In genomic region chr16:90882501-90882977, GRCm38 (mm10) we compare ENCODE assay signal across 11 mouse cellular contexts. TPM values are rescaled to one million over a fixed set of nuclear protein-coding genes. Genes with fewer than 3 reads are reported as not detected.
DNase-seq lines count a peak whose midpoint lies in the region; ATAC-seq and TF ChIP-seq lines count a peak whose summit lies in the region.
"Had no signal": no experiment of that assay in that cellular context is flagged by ENCODE, and none has a peak within 500 bp of the region (broad histone marks: within the 10 kb centered on the region; RNA-seq: fewer than 3 reads in every experiment).

No protein-coding gene starts in this region.

- TF ChIP-seq CTCF in gastrocnemius, adult 2 months (IDR thresholded peaks at IDR 0.05) = no peak

- H3K4me1 ChIP-seq in heart, embryonic 10.5 days = peaks cover 16% of the 10 kb centered on the region
- H3K4me1 ChIP-seq in limb, embryonic 12.5 days (replicated peaks) = peaks cover 22% of the 10 kb centered on the region
- H3K4me1 ChIP-seq: hindbrain, embryonic 15.5 days had no signal

- peaks cover 4% of the 10 kb centered on the region; the same call in 1 of the 2 replicates for H3K27me3 ChIP-seq in heart, embryonic 10.5 days (ENCODE audit: insufficient read depth, poor library complexity, severe bottlenecking)
- no peaks in the 10 kb centered on the region for H3K27me3 ChIP-seq in limb, embryonic 12.5 days
- H3K27me3 ChIP-seq: hindbrain, embryonic 15.5 days had no signal

- no peaks in the 10 kb centered on the region for H3K9me3 ChIP-seq in heart, embryonic 10.5 days
- H3K9me3 ChIP-seq in limb, embryonic 12.5 days = no peaks in the 10 kb centered on the region
- H3K9me3 ChIP-seq: hindbrain, embryonic 15.5 days had no signal

- no peak overlapping the region for H3K27ac ChIP-seq in gastrocnemius, adult 2 months
- H3K27ac ChIP-seq in heart, embryonic 10.5 days = peak overlapping the region; percentile 22; the same call in 1 of the 2 replicates
- H3K27ac ChIP-seq in limb, embryonic 12.5 days = peak overlapping the region; percentile 66; the same call in 1 of the 2 replicates
- H3K27ac ChIP-seq: hindbrain, embryonic 15.5 days had no signal

- H3K4me2 ChIP-seq in limb, embryonic 12.5 days = no peak overlapping the region
- H3K4me2 ChIP-seq: hindbrain, embryonic 15.5 days had no signal

- WGBS in heart, embryonic 10.5 days = 52% methylated on average over 8 of the region's 8 CpGs
- 56% methylated on average over 8 of the region's 8 CpGs for WGBS in limb, embryonic 12.5 days

- H3K4me3 ChIP-seq in gastrocnemius, adult 2 months = no peak overlapping the region
- H3K4me3 ChIP-seq in heart, embryonic 10.5 days = no peak overlapping the region
- H3K4me3 ChIP-seq in limb, embryonic 12.5 days (replicated peaks) = no peak overlapping the region
- H3K4me3 ChIP-seq: hindbrain, embryonic 15.5 days; megakaryocyte, embryonic 14.5 days had no signal

- no peak overlapping the region for H3K9ac ChIP-seq in limb, embryonic 12.5 days (replicated peaks)
- H3K9ac ChIP-seq: hindbrain, embryonic 15.5 days had no signal

- no peaks in the 10 kb centered on the region for H3K36me3 ChIP-seq in heart, embryonic 10.5 days
- H3K36me3 ChIP-seq in limb, embryonic 12.5 days = no peaks in the 10 kb centered on the region
- H3K36me3 ChIP-seq: hindbrain, embryonic 15.5 days had no signal

- DNase-seq in gastrocnemius, adult 2 months = peak; percentile 40
- DNase-seq in gastrocnemius, postnatal 25 days = no peak
- peak; percentile 63 for DNase-seq in adrenal gland, adult 2 months
- DNase-seq in heart, embryonic 10.5 days (ENCODE audit: low spot score) = no peak
- DNase-seq in right cerebral cortex, postnatal 36 days (ENCODE audit: low spot score in 2 of 2) = no peak
- DNase-seq in layer of hippocampus, adult 11-12 months (ENCODE audit: low spot score) = no peak
- DNase-seq in embryo, embryonic 10.5 days (ENCODE audit: low spot score) = no peak

- intact Hi-C loops in gastrocnemius, adult 2 months (cut with DNase I) = no loop called here

- peak; percentile 81 for ATAC-seq in limb, embryonic 12.5 days (ENCODE audit: insufficient number of reproducible peaks, insufficient read depth, low FRiP score, low TSS enrichment, low read depth)

RNA-seq across cellular contexts. Expression of gene Cfap298, which starts 52.4 kb away (rescaled TPM):
- 10 to 100 TPM; 33.1 to 33.8 TPM for total RNA-seq in gastrocnemius, adult 2 months (2021)
- total RNA-seq in gastrocnemius, postnatal 25 days (2021) = 10 to 100 TPM; 23.8 to 25.9 TPM
- 10 to 100 TPM; 28.8 to 34.2 TPM for total RNA-seq in adrenal gland, adult 2 months (2021)
- polyA plus RNA-seq in adrenal gland, adult 2 months (2012; rRNA removed) = 70.4 and 77.5 TPM in 2 replicates
- 53.1 TPM in 2 replicates for polyA plus RNA-seq in heart, embryonic 10.5 days (2016; fragmentation: Nextera tagmentation; extraction: Ambion mirVana)
- 31.6 and 40.8 TPM in 2 replicates for polyA plus RNA-seq in limb, embryonic 12.5 days (2016; fragmentation: Nextera tagmentation; extraction: Ambion mirVana)

RNA-seq across cellular contexts. Expression of gene Eva1c, which starts 56.0 kb away (rescaled TPM):
- under 1 TPM; 0.10 to 0.56 TPM for total RNA-seq in gastrocnemius, adult 2 months (2021)
- under 1 TPM in 1 of 2 experiments, not detected in 1; 0.24 TPM for total RNA-seq in gastrocnemius, postnatal 25 days (2021)
- total RNA-seq in adrenal gland, adult 2 months (2021) = 1 to 10 TPM; 4.4 to 4.8 TPM
- polyA plus RNA-seq in adrenal gland, adult 2 months (2012; rRNA removed) = 7.6 and 8.9 TPM in 2 replicates
- polyA plus RNA-seq in heart, embryonic 10.5 days (2016; fragmentation: Nextera tagmentation; extraction: Ambion mirVana) = 1.0 and 2.3 TPM in 2 replicates
- 2.0 and 2.2 TPM in 2 replicates for polyA plus RNA-seq in limb, embryonic 12.5 days (2016; fragmentation: Nextera tagmentation; extraction: Ambion mirVana)
- total RNA-seq: CH12.LX had no signal

Comparison
In these comparisons a context has a peak if more than half of its experiments do, and no peak if none do; other contexts are left out.
1. DNase-seq: peak in gastrocnemius, adult 2 months (single experiment) and adrenal gland, adult 2 months (single experiment); none in gastrocnemius, postnatal 25 days (single experiment), heart, embryonic 10.5 days (single experiment), right cerebral cortex, postnatal 36 days (0 of 2), layer of hippocampus, adult 11-12 months (single experiment) and embryo, embryonic 10.5 days (single experiment).